Mouse (Mus musculus) liver, adult 2 months (tissue): ENCODE data around the gene Cluh. TPM values are rescaled to one million over a fixed set of nuclear protein-coding genes. Genes with fewer than 3 reads are reported as not detected.
A peak's percentile ranks its signal among the peaks of the same experiment; 100 is the strongest.

Source experiments
- DNase-seq: peaks from one replicate; pipeline ENCODE4 v3.0.0-alpha.2; 2011; ENCODE audit warnings: low read depth, low spot score; ENCODE audit errors: extremely low read depth
- H3K27ac ChIP-seq: fragments of 200-500 bp; replicated peaks from 2 replicates; pipeline ENCODE4 v1.5.1; 2012; ENCODE audit warnings: low read depth, mild to moderate bottlenecking, control low read depth, inconsistent platforms, low read length; ENCODE audit not compliant: insufficient read depth
- H3K27me3 ChIP-seq: fragments of 200-500 bp; 2 replicates; pipeline ENCODE4 v1.6.1; 2012; ENCODE audit warnings: mild to moderate bottlenecking, moderate library complexity, low read length, inconsistent platforms; ENCODE audit not compliant: control insufficient read depth, insufficient read depth
- H3K36me3 ChIP-seq: fragments of 200-500 bp; 2 replicates; pipeline ENCODE4 v1.6.1; 2012; ENCODE audit warnings: low read length, inconsistent platforms; ENCODE audit not compliant: control insufficient read depth, insufficient read depth
- H3K4me1 ChIP-seq: fragments of 200-500 bp; 2 replicates; pipeline ENCODE4 v1.6.1; 2011; ENCODE audit warnings: low read length; ENCODE audit not compliant: control insufficient read depth, insufficient read depth
- H3K4me3 ChIP-seq: fragments of 200-500 bp; 2 replicates; pipeline ENCODE4 v1.5.1; 2011; ENCODE audit warnings: low read depth, mild to moderate bottlenecking, control low read depth, low read length, moderate library complexity; ENCODE audit not compliant: insufficient read depth
- H3K79me2 ChIP-seq: fragments of 200-500 bp; 2 replicates; pipeline ENCODE4 v1.6.1; 2012; ENCODE audit warnings: inconsistent platforms, mild to moderate bottlenecking, low read length, moderate library complexity; ENCODE audit not compliant: control insufficient read depth, insufficient read depth
- H3K9ac ChIP-seq: fragments of 200-500 bp; 2 replicates; pipeline ENCODE4 v1.6.1; 2012; ENCODE audit warnings: low read depth, mild to moderate bottlenecking, control low read depth, inconsistent platforms, low read length
- CTCF ChIP-seq: fragments of 200-500 bp; IDR thresholded peaks from 2 replicates; pipeline ENCODE4 v1.5.1; 2011; ENCODE audit warnings: low read depth, low read length, control low read depth
- POLR2A ChIP-seq: fragments of 200-500 bp; IDR thresholded peaks from 2 replicates; pipeline ENCODE4 v1.6.1; 2011; ENCODE audit warnings: low read length, control low read depth; ENCODE audit not compliant: insufficient read depth; ENCODE audit errors: extremely low read depth
- WGBS: fragments of 180-500 bp; shearing (Covaris S2); methylation state at CpG from one replicate; pipeline ENCODE4 v1.1.7; 2018; 5-methylcytosine and 5-hydroxymethylcytosine counted together
- polyA plus RNA-seq: library from polyadenylated mRNA; depleted of rRNA; stranded (reverse); fragments of >200 nt; gene quantifications from 2 replicates; pipeline ENCODE4 v1.2.3, GENCODE M21; 2012; rRNA removed
- total RNA-seq: library from RNA; depleted of rRNA; stranded (reverse); fragments of >200 nt; gene quantifications from 2 replicates; pipeline ENCODE4 v1.2.3, GENCODE M21; 2014; rRNA removed

Cluh gene
- 74.3 and 124 TPM in 2 replicates for total RNA-seq
- polyA plus RNA-seq, result 128 and 139 TPM in 2 replicates

GRCm38 (mm10) chr11:74649095-74649646 lies at the start of gene Cluh:
Cluh (plus strand) TSS chr11:74649495.
- Histone ChIP-seq H3K36me3 (peaks cover 5% of the 10 kb centered on the region), H3K9ac (peak within 1 kb of the TSS; percentile 99), H3K4me3 (peak within 1 kb of the TSS; percentile 98), H3K27ac (peak within 1 kb of the TSS; percentile 98), H3K27me3 (no peaks in the 10 kb centered on the region), H3K4me1 (peaks cover 36% of the 10 kb centered on the region), H3K79me2 (peaks cover 42% of the 10 kb centered on the region)
- peak; percentile 95 for DNase-seq
- WGBS, result under 1% methylated on average over 58 of the region's 58 CpGs
- TF ChIP-seq CTCF, result no peak
- peak; percentile 89 for TF ChIP-seq POLR2A

GRCm38 (mm10) chr11:74602286-74602685 lies 47.0 kb upstream of the Cluh start:
- WGBS, result 89% methylated on average over 1 of the region's 1 CpGs
- DNase-seq, result no peak
- no peak for TF ChIP-seq CTCF
- TF ChIP-seq POLR2A, result no peak

GRCm38 (mm10) chr11:74610068-74610467 lies 39.2 kb upstream of the Cluh start:
- DNase-seq, result no peak
- Histone ChIP-seq H3K4me1 (peaks cover 6% of the 10 kb centered on the region; the same call in 1 of the 2 replicates), H3K9ac (no peak overlapping the region), H3K27me3 (peaks cover 13% of the 10 kb centered on the region; the same call in 1 of the 2 replicates), H3K79me2 (no peaks in the 10 kb centered on the region), H3K36me3 (no peaks in the 10 kb centered on the region), H3K4me3 (no peak overlapping the region), H3K27ac (no peak overlapping the region)
- WGBS, result 59% methylated on average over 5 of the region's 5 CpGs
- no peak for TF ChIP-seq CTCF
- no peak for TF ChIP-seq POLR2A

More at GRCm38 (mm10) chr11:74602286-74602685, 47.0 kb upstream of the Cluh start:
- Histone ChIP-seq H3K27ac (no peak overlapping the region), H3K79me2 (no peaks in the 10 kb centered on the region), H3K9ac (no peak overlapping the region), H3K4me1 (no peaks in the 10 kb centered on the region), H3K36me3 (no peaks in the 10 kb centered on the region), H3K27me3 (no peaks in the 10 kb centered on the region; the same call in 1 of the 2 replicates), H3K4me3 (no peak overlapping the region)

- no peak for DNase-seq
- no peak within 1 kb of the TSS for H3K9ac ChIP-seq
- WGBS, result 3% methylated on average over 50 of the region's 50 CpGs
- H3K4me3 ChIP-seq, result no peak within 1 kb of the TSS
- H3K4me1 ChIP-seq, result peaks cover 6% of the 10 kb centered on the region; the same call in 1 of the 2 replicates
- H3K36me3 ChIP-seq, result no peaks in the 10 kb centered on the region
- no peak within 1 kb of the TSS for H3K27ac ChIP-seq
- TF ChIP-seq POLR2A, result no peak
- no peaks in the 10 kb centered on the region for H3K79me2 ChIP-seq
- peaks cover 13% of the 10 kb centered on the region; the same call in 1 of the 2 replicates for H3K27me3 ChIP-seq
Measured at GRCm38 (mm10) chr11:74610545-74611176, 38.6 kb upstream of the Cluh start, which contains the start of gene Rap1gap2. Rap1gap2 (minus strand) TSS chr11:74610915.

GRCm38 (mm10) chr11:74611437-74611836 lies 37.9 kb upstream of the Cluh start:
- WGBS, result 13% methylated on average over 7 of the region's 7 CpGs
- no peak overlapping the region for H3K27ac ChIP-seq
- no peak for DNase-seq
- H3K79me2 ChIP-seq, result no peaks in the 10 kb centered on the region
- H3K36me3 ChIP-seq, result no peaks in the 10 kb centered on the region
- no peak for TF ChIP-seq POLR2A
- TF ChIP-seq CTCF, result no peak
- H3K9ac ChIP-seq, result no peak overlapping the region
- H3K4me3 ChIP-seq, result no peak overlapping the region
- H3K4me1 ChIP-seq, result peaks cover 6% of the 10 kb centered on the region; the same call in 1 of the 2 replicates
- H3K27me3 ChIP-seq, result peaks cover 13% of the 10 kb centered on the region; the same call in 1 of the 2 replicates

GRCm38 (mm10) chr11:74613428-74613827 lies 35.9 kb upstream of the Cluh start:
- WGBS, result 78% methylated on average over 4 of the region's 4 CpGs
- no peak for DNase-seq
- Histone ChIP-seq H3K27ac (no peak overlapping the region), H3K79me2 (no peaks in the 10 kb centered on the region), H3K4me3 (no peak overlapping the region), H3K4me1 (peaks cover 6% of the 10 kb centered on the region; the same call in 1 of the 2 replicates), H3K27me3 (peaks cover 13% of the 10 kb centered on the region; the same call in 1 of the 2 replicates), H3K9ac (no peak overlapping the region), H3K36me3 (no peaks in the 10 kb centered on the region)
- TF ChIP-seq CTCF, result no peak
- no peak for TF ChIP-seq POLR2A
